Mouse (Mus musculus) lung, postnatal 10 days (tissue): Measurements from ENCODE around the gene Ankrd50.
A peak's percentile ranks its signal among the peaks of the same experiment; 100 is the strongest.

Experiments
- DNase-seq: peaks from one replicate; pipeline ENCODE4 v3.0.0; 2021

Ankrd50 gene

GRCm38 (mm10) chr3:38463149-38463548, 21.5 kb downstream of the Ankrd50 start:
- no peak for DNase-seq

- no peak for DNase-seq
Observed at GRCm38 (mm10) chr3:38461742-38462141, 22.9 kb downstream of the Ankrd50 start.

- DNase-seq, result no peak
Observed at GRCm38 (mm10) chr3:38460250-38460624, 24.4 kb downstream of the Ankrd50 start.

DNA sequence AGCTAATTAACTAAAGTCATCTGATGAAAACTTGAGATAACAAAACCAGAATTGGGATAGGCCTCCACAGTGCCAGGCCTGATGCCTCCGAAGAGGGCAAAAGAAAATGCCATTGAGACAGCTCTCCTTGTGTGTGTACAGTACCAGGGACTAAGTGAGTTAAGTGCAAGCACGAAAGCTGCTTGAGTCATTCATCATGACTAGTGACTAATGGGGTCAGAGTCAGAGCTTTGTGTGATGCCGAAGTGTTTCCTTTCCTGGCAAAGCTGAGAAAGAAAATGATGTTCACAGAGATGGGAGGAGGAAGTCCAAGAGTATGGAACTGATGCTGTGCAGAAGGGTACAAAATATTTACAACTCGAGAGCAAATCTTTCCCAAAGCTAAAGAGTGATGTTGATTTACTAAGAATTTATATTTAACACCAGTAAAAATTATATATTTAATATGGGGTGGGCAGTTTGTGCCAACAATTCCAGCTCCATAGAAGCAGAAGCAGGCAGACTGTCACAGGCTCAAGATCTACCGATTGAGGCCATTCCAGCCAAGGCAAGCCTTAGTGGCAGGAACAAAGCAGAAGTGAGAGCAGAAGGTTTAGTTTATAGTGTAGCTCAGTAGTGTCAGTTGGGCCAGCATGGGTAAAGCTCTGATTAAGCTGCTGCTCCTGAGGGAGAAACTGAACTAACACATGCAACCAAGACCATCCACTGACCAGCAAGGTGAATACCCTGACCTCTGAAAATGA, 25.0 kb downstream of the Ankrd50 start:
- DNase-seq, result no peak

DNA sequence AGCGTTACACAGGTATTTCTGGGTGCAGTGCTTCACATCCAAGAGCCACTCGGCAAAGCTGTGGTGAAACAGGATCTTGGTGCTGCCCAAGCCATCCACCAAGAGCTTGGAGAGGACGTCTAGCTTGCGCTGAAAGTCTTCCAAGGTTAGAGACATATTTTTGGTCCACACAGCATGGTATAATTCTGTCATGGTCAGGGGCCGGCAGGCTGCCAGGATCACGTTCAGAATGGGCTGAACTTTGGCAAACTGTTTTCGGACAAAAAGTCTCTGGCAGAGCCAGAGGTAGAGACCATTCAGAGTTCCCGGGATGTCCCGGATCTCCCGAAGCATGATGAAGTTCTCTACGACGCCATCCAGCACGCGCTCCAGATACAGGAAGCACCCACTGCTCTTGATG, 27.6 kb downstream of the Ankrd50 start:
- DNase-seq, result no peak

DNA sequence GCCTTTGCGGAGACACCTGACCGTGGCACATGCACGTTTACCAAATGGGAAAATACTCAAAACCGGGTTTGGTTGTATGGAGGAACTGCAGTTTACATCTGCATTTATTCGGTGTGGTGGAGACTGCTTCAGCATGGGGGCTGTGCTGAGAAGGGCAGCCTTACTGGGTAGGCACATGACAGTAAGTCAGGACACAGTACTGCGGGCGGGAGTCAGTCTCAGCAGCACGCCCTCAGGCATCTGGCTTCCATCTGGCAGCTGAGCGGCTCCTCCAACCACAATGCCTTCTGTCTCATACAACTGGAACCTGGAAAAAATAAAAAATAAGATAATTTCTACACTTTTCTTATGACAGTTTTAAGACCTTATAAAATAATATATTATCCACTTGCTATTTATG, 32.4 kb downstream of the Ankrd50 start:
- DNase-seq, result no peak

DNA sequence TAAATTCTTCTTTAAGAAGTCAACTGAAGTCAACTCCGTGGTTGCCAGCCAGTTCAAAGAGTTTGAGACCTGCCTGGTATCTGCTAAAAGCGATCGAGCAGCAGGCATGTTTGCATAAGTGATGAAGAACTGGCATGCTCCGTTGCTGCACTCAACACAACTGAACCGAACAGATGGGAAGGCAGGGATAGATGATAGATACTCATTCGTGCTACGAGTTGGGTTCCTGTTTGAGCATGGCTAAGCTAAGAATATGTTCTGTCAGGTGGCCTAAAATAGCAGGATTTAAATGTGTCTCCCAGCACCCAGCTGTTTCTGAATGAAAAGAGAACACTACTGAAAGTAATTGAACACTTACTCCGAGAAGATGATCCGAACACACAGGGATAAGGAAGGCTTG, 38.1 kb downstream of the Ankrd50 start:
- DNase-seq, result no peak

DNA sequence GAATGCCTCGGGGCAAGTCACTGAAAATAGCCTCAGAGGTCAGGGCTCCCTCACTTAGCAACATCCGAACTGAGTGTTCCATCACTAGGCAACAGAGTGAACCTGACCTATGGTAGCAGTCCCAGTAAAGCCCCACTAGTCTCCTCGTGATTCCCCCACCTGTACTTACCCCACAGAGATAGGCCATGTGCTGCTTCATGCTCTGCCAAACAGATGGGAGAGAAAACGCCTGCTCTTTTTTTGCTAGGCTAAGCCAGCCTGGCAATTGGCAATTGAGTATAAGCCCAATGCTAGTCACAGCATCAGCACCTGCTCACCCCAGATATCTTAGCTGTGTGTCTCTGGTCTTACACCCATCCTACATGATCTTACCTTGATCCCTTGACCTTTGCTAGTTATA, 40.8 kb downstream of the Ankrd50 start:
- DNase-seq, result no peak

DNA sequence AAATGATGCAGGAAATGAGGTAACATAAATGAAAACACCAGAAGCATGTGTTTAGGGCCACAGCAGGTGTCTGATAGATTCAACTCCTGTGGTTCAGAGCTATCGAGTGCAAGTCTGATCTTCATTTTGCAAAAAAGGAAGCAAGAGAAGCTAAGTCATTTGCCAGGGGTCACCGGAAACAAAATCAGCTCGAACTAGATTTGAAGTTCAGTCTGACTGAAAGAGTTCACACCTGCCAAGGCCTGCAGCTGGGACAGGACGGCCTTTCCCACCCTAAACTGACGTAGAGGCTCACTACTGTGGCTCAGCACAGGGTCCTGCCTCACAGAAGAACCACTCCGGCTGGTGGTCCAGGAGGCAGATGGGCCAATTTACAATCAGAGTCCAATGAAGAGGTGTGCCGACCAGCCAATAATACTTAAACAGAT, 44.1 kb downstream of the Ankrd50 start:
- DNase-seq, result no peak

DNA sequence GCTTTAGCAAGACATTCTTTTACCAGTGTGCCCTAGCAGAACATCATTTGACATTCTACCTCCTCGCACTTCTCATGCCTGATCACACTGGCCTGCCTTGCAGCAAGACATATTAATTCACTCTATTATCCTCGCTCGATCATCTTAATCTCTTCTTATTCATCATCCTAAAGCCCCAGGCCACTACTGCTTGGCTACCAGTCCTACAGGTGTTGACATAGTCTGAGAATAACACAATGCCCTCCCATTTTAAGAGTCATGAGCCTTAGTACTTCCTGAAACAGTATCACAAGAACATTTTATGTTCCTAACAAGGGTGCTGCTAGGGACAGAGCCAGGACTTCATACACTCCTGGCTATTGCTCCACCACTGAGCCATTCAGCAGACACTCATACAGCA, 48.0 kb downstream of the Ankrd50 start:
- DNase-seq, result no peak

DNA sequence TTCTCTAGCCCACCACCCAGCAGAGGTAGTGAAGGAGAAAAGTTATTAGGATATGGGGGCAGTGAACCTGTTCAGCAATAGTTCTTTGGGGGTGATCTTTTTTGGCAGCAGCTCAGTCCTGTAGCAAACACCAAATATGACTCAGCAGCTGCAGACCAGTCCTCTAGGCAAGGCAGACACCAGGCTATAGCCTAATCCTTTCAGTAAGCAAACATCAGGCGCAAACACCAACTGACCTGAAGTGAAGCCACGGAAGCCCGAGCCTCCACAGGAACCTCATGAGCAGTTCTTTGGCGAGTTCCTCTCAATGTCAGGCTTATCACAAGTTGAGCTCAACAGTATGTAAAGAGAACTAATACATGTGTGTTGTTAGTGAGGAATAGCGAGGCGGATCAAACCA, 48.8 kb downstream of the Ankrd50 start:
- no peak for DNase-seq

- DNase-seq, result no peak
Observed at GRCm38 (mm10) chr3:38434486-38434885, 50.2 kb downstream of the Ankrd50 start.

- peak; percentile 26 for DNase-seq
Observed at GRCm38 (mm10) chr3:38433495-38434464, 50.9 kb downstream of the Ankrd50 start.

GRCm38 (mm10) chr3:38431461-38431860, 53.2 kb downstream of the Ankrd50 start:
- no peak for DNase-seq

- no peak for DNase-seq
Observed at GRCm38 (mm10) chr3:38431042-38431441, 53.6 kb downstream of the Ankrd50 start.

- DNase-seq, result no peak
Observed at GRCm38 (mm10) chr3:38427200-38427599, 57.4 kb downstream of the Ankrd50 start.

DNA sequence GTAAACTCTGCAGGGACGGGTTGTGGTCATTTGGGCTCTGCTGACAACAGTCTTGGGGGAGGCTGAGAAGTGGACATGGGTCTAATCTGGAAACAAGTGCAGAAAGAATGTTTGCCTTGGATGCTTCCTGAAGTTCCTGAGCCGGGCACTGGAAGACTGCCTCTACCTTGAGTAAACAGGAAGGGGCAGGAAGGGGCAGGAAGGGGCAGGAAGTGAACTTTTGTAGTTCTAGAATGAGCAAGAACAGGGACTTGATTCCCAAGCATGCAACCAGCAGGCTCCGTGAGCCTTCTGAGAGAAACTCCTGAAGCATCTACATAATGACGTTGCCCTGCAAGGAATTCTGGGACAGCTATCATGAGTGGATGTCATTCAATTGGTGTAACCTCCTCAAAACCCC, 60.7 kb downstream of the Ankrd50 start:
- DNase-seq, result peak; percentile 40

DNA sequence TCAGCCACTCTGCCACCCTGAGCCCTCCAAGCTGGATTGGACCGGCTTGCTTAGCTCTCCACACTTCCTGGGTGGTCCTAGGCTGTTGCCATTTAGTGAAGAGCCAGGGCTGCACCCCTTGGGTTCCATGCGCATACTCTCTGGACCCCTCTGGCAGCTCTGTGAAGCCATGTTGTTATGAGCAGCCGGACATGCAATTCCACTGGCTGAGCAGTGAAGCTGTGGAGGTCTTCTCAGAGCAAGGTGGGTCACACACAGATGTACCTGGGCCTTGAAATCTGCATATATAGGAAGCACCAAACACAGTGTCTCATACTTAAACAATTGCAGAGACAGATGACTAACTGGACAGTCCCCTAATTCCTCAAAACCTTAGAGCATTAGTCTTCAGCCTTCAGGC, 64.7 kb downstream of the Ankrd50 start:
- DNase-seq, result no peak

DNA sequence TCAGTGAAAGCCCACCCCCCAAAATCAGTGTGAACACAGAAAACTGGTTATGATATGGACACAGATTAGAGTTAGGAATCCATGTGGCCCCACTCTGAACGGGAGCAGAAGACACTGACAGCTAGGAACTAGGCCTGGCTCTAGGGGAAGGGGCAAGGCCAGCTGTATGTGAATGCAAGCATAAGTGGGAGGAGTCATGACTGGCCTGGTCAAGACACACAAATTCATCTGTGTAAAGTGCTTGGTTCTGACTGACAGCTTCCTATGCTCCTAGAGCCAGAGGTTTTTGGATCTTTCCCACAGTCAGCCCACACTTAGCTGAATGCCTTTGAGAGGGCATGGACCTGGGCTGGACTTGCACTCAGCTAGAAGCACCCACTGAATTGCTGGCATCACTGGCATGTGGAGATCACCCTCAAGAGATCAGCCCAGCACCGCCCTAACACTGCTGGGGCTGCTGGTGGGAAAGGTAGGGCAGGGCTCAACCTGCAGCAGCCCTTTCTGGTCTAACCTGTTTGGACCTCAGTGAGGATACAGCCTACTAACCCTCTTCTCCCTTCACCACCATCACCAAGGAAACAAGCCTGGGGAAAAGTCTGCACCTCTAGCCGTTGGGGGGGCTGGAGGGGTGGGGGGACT, 69.2 kb downstream of the Ankrd50 start:
- DNase-seq, result peak; percentile 16
